Mouse (Mus musculus) stomach, embryonic 14.5 days (tissue): Measurements from ENCODE around the gene Sar1b. TPM values are rescaled to one million over a fixed set of nuclear protein-coding genes. Genes with fewer than 3 reads are reported as not detected.

Experiments used
- ATAC-seq: fragments of 200-750 bp; cut with Nextera tagmentation; 2 replicates; pipeline ENCODE4 v1.8.0; 2017; ENCODE audit warnings: low read depth, moderate TSS enrichment; ENCODE audit not compliant: insufficient number of reproducible peaks, insufficient read depth, low FRiP score
- H3K27ac ChIP-seq: fragments of 300-500 bp; sonication (generic); 2 replicates; pipeline ENCODE4 v1.5.1; 2014; ENCODE audit warnings: mild to moderate bottlenecking, low read length, moderate library complexity, mixed read lengths
- H3K27me3 ChIP-seq: fragments of 300-500 bp; sonication (generic); 2 replicates; pipeline ENCODE4 v1.6.1; 2014; ENCODE audit warnings: low read length, control low read depth, mixed read lengths; ENCODE audit not compliant: control insufficient read depth, insufficient read depth
- H3K36me3 ChIP-seq: fragments of 300-500 bp; sonication (generic); 2 replicates; pipeline ENCODE4 v1.6.1; 2014; ENCODE audit warnings: mild to moderate bottlenecking, control low read depth, low read length, moderate library complexity, mixed read lengths; ENCODE audit not compliant: control insufficient read depth, insufficient read depth
- H3K4me1 ChIP-seq: fragments of 300-500 bp; sonication (generic); 2 replicates; pipeline ENCODE4 v1.6.1; 2014; ENCODE audit warnings: low read length, control low read depth, mixed read lengths; ENCODE audit not compliant: control insufficient read depth, insufficient read depth
- H3K4me2 ChIP-seq: fragments of 300-500 bp; sonication (generic); replicated peaks from 2 replicates; pipeline ENCODE4 v1.6.1; 2014; ENCODE audit warnings: low read depth, low read length, control low read depth
- H3K4me3 ChIP-seq: fragments of 300-500 bp; sonication (generic); 2 replicates; pipeline ENCODE4 v1.5.1; 2014; ENCODE audit warnings: low read depth, low read length, control low read depth
- H3K9ac ChIP-seq: fragments of 300-500 bp; sonication (generic); replicated peaks from 2 replicates; pipeline ENCODE4 v1.6.1; 2014; ENCODE audit warnings: low read depth, mild to moderate bottlenecking, control low read depth, low read length, moderate library complexity, mixed read lengths
- H3K9me3 ChIP-seq: fragments of 300-500 bp; sonication (generic); 2 replicates; pipeline ENCODE4 v1.6.1; 2016; ENCODE audit warnings: low read depth, low read length, control low read depth; ENCODE audit not compliant: control insufficient read depth
- WGBS: fragments of 180-500 bp; shearing (Covaris S2); extraction: QIAGEN DNeasy Blood & Tissue Kit; methylation state at CpG from one replicate; pipeline ENCODE4 v1.1.7; 2014; 5-methylcytosine and 5-hydroxymethylcytosine counted together
- polyA plus RNA-seq: library from polyadenylated mRNA; unstranded; fragments of >200 nt; fragmentation: Nextera tagmentation; extraction: Ambion mirVana; gene quantifications from 2 replicates; pipeline ENCODE4 v1.2.1, GENCODE M21; 2014

Gene Sar1b
- polyA plus RNA-seq, 1 experiment from 2014 or later, result 109 TPM

GRCm38 (mm10) chr11:51823963-51824753 lies 60.7 kb downstream of the Sar1b start:
- no peak overlapping the region for H3K9ac ChIP-seq
- H3K36me3 ChIP-seq, result peaks cover 29% of the 10 kb centered on the region
- no peak overlapping the region for H3K4me2 ChIP-seq
- 92% methylated on average over 3 of the region's 3 CpGs for WGBS
- H3K27me3 ChIP-seq, result no peaks in the 10 kb centered on the region
- no peak overlapping the region for H3K4me3 ChIP-seq
- no peaks in the 10 kb centered on the region for H3K4me1 ChIP-seq
- ATAC-seq, result no peak
- H3K9me3 ChIP-seq, result no peaks in the 10 kb centered on the region
- no peak overlapping the region for H3K27ac ChIP-seq

GRCm38 (mm10) chr11:51824867-51825424 lies 61.5 kb downstream of the Sar1b start:
- ATAC-seq, result no peak
- H3K4me3 ChIP-seq, result no peak overlapping the region
- H3K27ac ChIP-seq, result no peak overlapping the region
- 89% methylated on average over 19 of the region's 19 CpGs for WGBS
- no peak overlapping the region for H3K4me2 ChIP-seq
- H3K9me3 ChIP-seq, result no peaks in the 10 kb centered on the region
- H3K4me1 ChIP-seq, result no peaks in the 10 kb centered on the region
- H3K9ac ChIP-seq, result no peak overlapping the region
- H3K27me3 ChIP-seq, result no peaks in the 10 kb centered on the region
- H3K36me3 ChIP-seq, result peaks cover 29% of the 10 kb centered on the region

- H3K27me3 ChIP-seq, result no peaks in the 10 kb centered on the region
- H3K4me2 ChIP-seq, result no peak overlapping the region
- H3K4me1 ChIP-seq, result no peaks in the 10 kb centered on the region
- ATAC-seq, result no peak
- H3K9ac ChIP-seq, result no peak overlapping the region
- no peak overlapping the region for H3K27ac ChIP-seq
- H3K9me3 ChIP-seq, result no peaks in the 10 kb centered on the region
- peaks cover 10% of the 10 kb centered on the region; the same call in 1 of the 2 replicates for H3K36me3 ChIP-seq
- WGBS, result 74% methylated on average over 4 of the region's 4 CpGs
- H3K4me3 ChIP-seq, result no peak overlapping the region
Measured at GRCm38 (mm10) chr11:51831962-51832909, 68.7 kb downstream of the Sar1b start.

- Histone ChIP-seq H3K9ac (no peak overlapping the region), H3K27ac (no peak overlapping the region), H3K4me3 (no peak overlapping the region), H3K4me2 (no peak overlapping the region), H3K36me3 (peaks cover 7% of the 10 kb centered on the region; the same call in 1 of the 2 replicates), H3K9me3 (no peaks in the 10 kb centered on the region), H3K4me1 (no peaks in the 10 kb centered on the region), H3K27me3 (no peaks in the 10 kb centered on the region)
- WGBS, result 78% methylated on average over 5 of the region's 5 CpGs
- ATAC-seq, result no peak
Measured at GRCm38 (mm10) chr11:51832992-51833391, 69.5 kb downstream of the Sar1b start.

- Histone ChIP-seq H3K4me2 (no peak overlapping the region), H3K36me3 (peaks cover 3% of the 10 kb centered on the region; the same call in 1 of the 2 replicates), H3K4me3 (no peak overlapping the region), H3K9me3 (no peaks in the 10 kb centered on the region), H3K27me3 (no peaks in the 10 kb centered on the region), H3K4me1 (no peaks in the 10 kb centered on the region), H3K9ac (no peak overlapping the region), H3K27ac (no peak overlapping the region)
- no peak for ATAC-seq
- WGBS, result 90% methylated on average over 10 of the region's 10 CpGs
Measured at GRCm38 (mm10) chr11:51833393-51834066, 70.0 kb downstream of the Sar1b start.

- no peak overlapping the region for H3K4me2 ChIP-seq
- no peak overlapping the region for H3K9ac ChIP-seq
- no peaks in the 10 kb centered on the region for H3K9me3 ChIP-seq
- H3K27me3 ChIP-seq, result no peaks in the 10 kb centered on the region
- no peaks in the 10 kb centered on the region for H3K4me1 ChIP-seq
- ATAC-seq, result no peak
- WGBS, result 94% methylated on average over 8 of the region's 8 CpGs
- no peak overlapping the region for H3K4me3 ChIP-seq
- no peak overlapping the region for H3K27ac ChIP-seq
- peaks cover 3% of the 10 kb centered on the region; the same call in 1 of the 2 replicates for H3K36me3 ChIP-seq
Measured at GRCm38 (mm10) chr11:51834067-51834411, 70.6 kb downstream of the Sar1b start.

GRCm38 (mm10) chr11:51835598-51835997 lies 72.1 kb downstream of the Sar1b start:
- no peak for ATAC-seq
- Histone ChIP-seq H3K4me3 (no peak overlapping the region), H3K9me3 (no peaks in the 10 kb centered on the region), H3K4me1 (no peaks in the 10 kb centered on the region), H3K4me2 (no peak overlapping the region), H3K27ac (no peak overlapping the region), H3K27me3 (no peaks in the 10 kb centered on the region), H3K9ac (no peak overlapping the region), H3K36me3 (peaks cover 3% of the 10 kb centered on the region; the same call in 1 of the 2 replicates)
- WGBS, result 94% methylated on average over 12 of the region's 12 CpGs

GRCm38 (mm10) chr11:51836506-51836905 lies 73.0 kb downstream of the Sar1b start:
- ATAC-seq, result no peak
- peaks cover 3% of the 10 kb centered on the region; the same call in 1 of the 2 replicates for H3K36me3 ChIP-seq
- no peaks in the 10 kb centered on the region for H3K27me3 ChIP-seq
- no peaks in the 10 kb centered on the region for H3K4me1 ChIP-seq
- WGBS, result 93% methylated on average over 6 of the region's 6 CpGs
- H3K9me3 ChIP-seq, result no peaks in the 10 kb centered on the region
- H3K9ac ChIP-seq, result no peak overlapping the region
- H3K4me2 ChIP-seq, result no peak overlapping the region
- H3K4me3 ChIP-seq, result no peak overlapping the region
- H3K27ac ChIP-seq, result no peak overlapping the region
